Mouse (Mus musculus) heart, embryonic 10.5 days (tissue): ENCODE measurements around the gene Zyg11b. TPM values are rescaled to one million over a fixed set of nuclear protein-coding genes. Genes with fewer than 3 reads are reported as not detected.

ENCODE experiments used
- DNase-seq: peaks from one replicate; pipeline ENCODE4 v3.0.0-alpha.2; 2017; ENCODE audit warnings: low spot score
- H3K27ac ChIP-seq: fragments of 300-500 bp; sonication (generic); 2 replicates; pipeline ENCODE4 v1.5.1; 2016; ENCODE audit warnings: mild to moderate bottlenecking
- H3K27me3 ChIP-seq: fragments of 300-500 bp; sonication (generic); 2 replicates; pipeline ENCODE4 v1.6.1; 2016; ENCODE audit warnings: mild to moderate bottlenecking; ENCODE audit not compliant: poor library complexity, insufficient read depth, severe bottlenecking
- H3K36me3 ChIP-seq: fragments of 300-500 bp; sonication (generic); 2 replicates; pipeline ENCODE4 v1.6.1; 2016; ENCODE audit warnings: mild to moderate bottlenecking, moderate library complexity
- H3K4me1 ChIP-seq: fragments of 300-500 bp; sonication (generic); 2 replicates; pipeline ENCODE4 v1.6.1; 2016; ENCODE audit warnings: mild to moderate bottlenecking
- H3K4me3 ChIP-seq: fragments of 300-500 bp; sonication (generic); 2 replicates; pipeline ENCODE4 v1.5.1; 2016; ENCODE audit warnings: mild to moderate bottlenecking, moderate library complexity
- H3K9me3 ChIP-seq: fragments of 300-500 bp; sonication (generic); 2 replicates; pipeline ENCODE4 v1.6.1; 2016; ENCODE audit warnings: mild to moderate bottlenecking, moderate library complexity
- WGBS: fragments of 180-500 bp; shearing (Covaris S2); methylation state at CpG from one replicate; pipeline ENCODE4 v1.1.7; 2016; 5-methylcytosine and 5-hydroxymethylcytosine counted together
- polyA plus RNA-seq: library from polyadenylated mRNA; unstranded; fragments of >200 nt; fragmentation: Nextera tagmentation; extraction: Ambion mirVana; gene quantifications from 2 replicates; pipeline ENCODE4 v1.2.1, GENCODE M21; 2016

Gene Zyg11b
- polyA plus RNA-seq, 1 experiment from 2014 or later: 7.8 TPM

DNA sequence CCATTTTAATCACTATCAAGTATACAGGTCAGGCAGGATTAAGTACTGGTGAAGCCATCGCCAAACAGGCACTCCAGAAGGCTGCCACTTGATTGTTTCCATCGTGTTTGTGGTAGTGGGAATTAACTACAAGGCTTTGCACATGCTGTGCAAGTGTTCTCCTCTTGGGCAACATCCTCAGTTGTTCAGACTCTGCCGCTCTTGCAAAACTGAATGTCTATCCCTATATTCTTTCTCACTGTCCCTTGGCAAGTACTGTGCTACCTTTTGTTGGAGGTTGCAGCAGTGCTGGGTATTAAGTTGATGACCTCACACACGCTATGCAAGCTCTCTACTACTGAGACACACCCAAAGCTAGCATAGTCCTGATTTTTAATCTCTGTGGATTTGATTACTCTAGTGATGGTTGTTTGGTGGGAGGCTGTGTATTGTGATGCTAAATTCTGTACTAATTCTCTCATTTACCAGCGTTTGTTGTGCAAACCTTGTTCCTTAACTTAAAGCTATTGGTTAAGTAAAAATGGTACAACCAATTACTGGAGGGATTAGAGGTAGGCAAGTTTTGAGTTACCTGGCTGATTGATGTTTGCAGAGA lies 1.5 kb upstream of the Zyg11b start:
- no peaks in the 10 kb centered on the region for H3K27me3 ChIP-seq
- H3K4me1 ChIP-seq: peaks cover 9% of the 10 kb centered on the region; the same call in 1 of the 2 replicates
- no peak overlapping the region for H3K27ac ChIP-seq
- peaks cover 4% of the 10 kb centered on the region; the same call in 1 of the 2 replicates for H3K9me3 ChIP-seq
- no peak for DNase-seq
- 74% methylated on average over 5 of the region's 5 CpGs for WGBS
- H3K36me3 ChIP-seq: no peaks in the 10 kb centered on the region
- H3K4me3 ChIP-seq: no peak overlapping the region

DNA sequence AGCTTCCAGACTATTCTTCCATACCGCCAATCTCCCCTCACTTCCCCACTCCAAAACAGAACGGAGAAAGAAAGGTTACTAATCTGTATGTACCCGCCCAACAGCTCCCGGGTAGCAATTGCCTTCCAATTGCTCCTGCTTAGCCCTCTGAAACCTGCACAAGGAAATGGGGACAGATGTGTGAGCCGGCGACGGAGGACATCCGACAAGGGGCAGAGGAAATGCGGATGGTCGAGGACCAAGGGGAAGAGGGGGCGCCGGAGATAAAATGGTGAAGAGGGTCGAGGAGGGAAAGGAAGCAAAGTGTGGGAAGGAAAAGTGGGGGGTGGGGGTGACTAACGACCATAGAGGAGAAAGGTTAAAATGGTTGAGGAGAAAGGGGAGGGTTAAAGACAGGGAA lies 630 bp downstream of the Zyg11b start:
- peak overlapping the region; percentile 97 for H3K27ac ChIP-seq

DNA sequence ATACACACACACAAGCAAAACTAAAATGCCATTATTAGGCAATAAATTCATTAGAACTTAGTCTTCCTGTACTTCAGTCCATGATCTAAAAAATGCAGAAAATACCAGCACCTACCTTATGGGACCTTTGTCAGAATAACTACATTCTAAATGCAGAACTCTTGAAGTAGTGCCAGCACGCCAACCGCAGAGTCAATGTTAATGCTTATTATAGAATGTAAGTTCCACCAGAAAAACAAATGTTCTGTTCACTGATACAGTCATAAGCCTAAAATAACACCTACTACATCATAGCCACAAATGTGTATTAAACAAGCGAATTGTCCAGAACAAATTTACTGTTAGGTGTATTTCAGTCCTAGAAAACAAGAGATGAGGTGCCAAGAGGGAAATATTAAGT lies 23.9 kb downstream of the Zyg11b start:
- no peaks in the 10 kb centered on the region for H3K9me3 ChIP-seq
- no peak for DNase-seq
- WGBS: 93% methylated on average over 3 of the region's 3 CpGs

More for the DNA sequence above, 630 bp downstream of the Zyg11b start:
- peaks cover 9% of the 10 kb centered on the region; the same call in 1 of the 2 replicates for H3K4me1 ChIP-seq
- H3K9me3 ChIP-seq: 0 out of 2 replicates have a peak, but pooled peaks cover under 1% of the 10 kb centered on the region
- H3K27me3 ChIP-seq: no peaks in the 10 kb centered on the region
- H3K36me3 ChIP-seq: no peaks in the 10 kb centered on the region
- peak; percentile 75 for DNase-seq
- peak overlapping the region; percentile 91 for H3K4me3 ChIP-seq
- 2% methylated on average over 14 of the region's 14 CpGs for WGBS

DNA sequence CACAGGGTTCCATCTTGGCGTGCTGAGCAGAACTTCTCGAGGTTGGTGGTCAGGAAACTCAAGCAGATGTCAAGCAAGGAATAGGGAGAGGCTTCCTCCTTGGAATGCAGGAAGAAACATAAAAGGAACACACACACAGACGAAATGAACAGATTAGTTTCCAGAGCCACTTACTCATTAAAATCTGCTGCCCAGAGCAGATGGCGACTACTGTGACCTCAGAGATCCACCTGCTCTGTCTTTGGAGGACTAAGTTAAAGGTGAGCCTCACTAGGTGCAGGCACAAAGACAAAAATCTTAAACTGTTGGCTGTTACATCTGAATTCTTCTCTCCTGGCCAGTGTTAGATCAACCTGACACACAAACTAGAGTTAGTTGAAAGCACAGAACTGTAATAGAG lies 28.6 kb downstream of the Zyg11b start:
- peaks cover 12% of the 10 kb centered on the region for H3K36me3 ChIP-seq
- no peak for DNase-seq
- no peak overlapping the region for H3K27ac ChIP-seq
- no peak overlapping the region for H3K4me3 ChIP-seq
- no peaks in the 10 kb centered on the region for H3K9me3 ChIP-seq
- H3K27me3 ChIP-seq: no peaks in the 10 kb centered on the region
- WGBS: 79% methylated on average over 4 of the region's 4 CpGs
- H3K4me1 ChIP-seq: no peaks in the 10 kb centered on the region

More for the DNA sequence above, 23.9 kb downstream of the Zyg11b start:
- Histone ChIP-seq H3K27ac (no peak overlapping the region), H3K4me3 (no peak overlapping the region), H3K36me3 (peaks cover 3% of the 10 kb centered on the region; the same call in 1 of the 2 replicates), H3K27me3 (no peaks in the 10 kb centered on the region), H3K4me1 (no peaks in the 10 kb centered on the region)

DNA sequence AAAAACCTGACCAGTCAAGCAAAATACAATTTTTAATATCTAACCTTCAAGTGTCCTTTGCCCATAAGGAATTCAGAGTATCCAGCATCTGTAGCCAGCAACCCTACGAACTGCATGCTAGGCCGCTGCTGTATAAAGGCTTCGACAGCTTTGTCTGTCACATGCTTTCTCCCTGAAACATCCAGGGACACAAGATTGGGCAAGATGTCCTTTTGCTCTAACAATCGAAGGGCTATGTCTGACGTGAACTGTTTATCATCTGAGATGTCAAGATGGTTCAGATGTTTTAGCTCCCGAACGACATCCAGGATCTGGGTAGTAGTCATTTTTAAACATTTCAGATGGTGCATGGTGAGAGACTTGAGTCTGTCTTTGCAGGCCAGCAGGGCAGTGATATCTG lies 35.1 kb downstream of the Zyg11b start:
- Histone ChIP-seq H3K27me3 (no peaks in the 10 kb centered on the region), H3K4me1 (no peaks in the 10 kb centered on the region), H3K36me3 (peaks cover 44% of the 10 kb centered on the region), H3K9me3 (no peaks in the 10 kb centered on the region), H3K27ac (no peak overlapping the region), H3K4me3 (no peak overlapping the region)
- 79% methylated on average over 7 of the region's 7 CpGs for WGBS
- no peak for DNase-seq

DNA sequence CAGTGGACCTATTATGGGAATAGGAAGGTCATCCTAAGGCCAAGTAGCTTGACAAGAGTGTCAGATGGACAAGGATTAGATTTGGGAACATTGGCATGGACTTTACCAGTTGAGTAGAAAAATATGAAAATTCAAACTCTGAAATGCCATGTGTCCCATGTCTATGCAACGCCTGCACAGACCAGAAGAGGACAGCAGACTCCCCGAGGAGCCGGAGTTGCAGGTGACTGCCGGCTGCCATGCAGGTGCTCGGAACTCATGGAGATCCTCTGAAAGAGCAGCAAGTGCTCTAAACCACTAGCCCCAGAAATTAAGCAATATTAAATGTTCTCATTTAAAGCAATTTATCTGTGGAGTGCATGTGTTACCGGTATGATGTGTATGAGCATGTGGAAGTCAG lies 47.6 kb downstream of the Zyg11b start:
- peaks cover 91% of the 10 kb centered on the region for H3K36me3 ChIP-seq
- no peaks in the 10 kb centered on the region for H3K9me3 ChIP-seq
- no peak overlapping the region for H3K27ac ChIP-seq
- DNase-seq: no peak
- H3K27me3 ChIP-seq: no peaks in the 10 kb centered on the region
- no peak overlapping the region for H3K4me3 ChIP-seq
- 90% methylated on average over 6 of the region's 6 CpGs for WGBS
- no peaks in the 10 kb centered on the region for H3K4me1 ChIP-seq

DNA sequence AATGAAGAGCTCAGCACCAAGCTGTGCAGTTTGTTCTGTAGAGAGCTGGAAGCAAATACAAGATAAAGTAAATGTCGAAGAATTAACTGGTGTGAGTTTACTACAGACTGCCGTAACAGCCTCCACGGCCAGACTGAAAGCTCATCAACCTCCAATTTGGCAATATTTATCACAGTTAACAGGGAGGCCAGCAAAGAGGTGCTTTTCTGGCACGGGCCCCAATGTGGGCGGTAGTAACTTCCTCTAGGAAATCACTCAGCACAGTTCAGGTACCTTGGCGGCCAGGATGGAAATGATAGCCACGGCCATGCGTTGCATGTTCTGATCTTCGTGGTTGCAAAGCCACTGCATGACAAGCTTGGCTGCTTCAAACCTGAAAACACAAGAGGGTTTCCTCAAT lies 50.4 kb downstream of the Zyg11b start:
- Histone ChIP-seq H3K4me1 (no peaks in the 10 kb centered on the region), H3K27me3 (no peaks in the 10 kb centered on the region), H3K4me3 (no peak overlapping the region), H3K36me3 (peaks cover 70% of the 10 kb centered on the region), H3K27ac (no peak overlapping the region), H3K9me3 (no peaks in the 10 kb centered on the region)
- 93% methylated on average over 9 of the region's 9 CpGs for WGBS
- no peak for DNase-seq

DNA sequence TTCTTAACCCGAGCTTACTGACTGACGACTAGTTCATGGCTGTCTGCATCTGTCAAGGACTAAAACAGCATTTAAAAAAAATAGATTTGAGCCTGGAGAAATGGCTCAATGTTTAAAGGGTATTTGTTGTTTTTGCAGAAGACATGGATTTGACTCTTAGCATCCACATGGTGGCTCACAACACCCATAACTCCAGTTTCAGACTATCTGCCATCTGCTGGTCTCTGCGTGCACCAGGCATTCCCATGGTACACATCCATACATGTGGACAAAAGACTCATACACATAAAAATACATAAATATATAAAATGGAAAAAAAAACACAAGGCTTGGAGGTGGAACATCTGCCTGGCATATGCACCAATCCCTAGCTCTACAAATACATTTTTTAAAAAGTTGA lies 51.6 kb downstream of the Zyg11b start:
- Histone ChIP-seq H3K27ac (no peak overlapping the region), H3K36me3 (peaks cover 68% of the 10 kb centered on the region), H3K4me3 (no peak overlapping the region), H3K27me3 (no peaks in the 10 kb centered on the region), H3K9me3 (no peaks in the 10 kb centered on the region), H3K4me1 (no peaks in the 10 kb centered on the region)
- no peak for DNase-seq
- WGBS: 86% methylated on average over 3 of the region's 3 CpGs

DNA sequence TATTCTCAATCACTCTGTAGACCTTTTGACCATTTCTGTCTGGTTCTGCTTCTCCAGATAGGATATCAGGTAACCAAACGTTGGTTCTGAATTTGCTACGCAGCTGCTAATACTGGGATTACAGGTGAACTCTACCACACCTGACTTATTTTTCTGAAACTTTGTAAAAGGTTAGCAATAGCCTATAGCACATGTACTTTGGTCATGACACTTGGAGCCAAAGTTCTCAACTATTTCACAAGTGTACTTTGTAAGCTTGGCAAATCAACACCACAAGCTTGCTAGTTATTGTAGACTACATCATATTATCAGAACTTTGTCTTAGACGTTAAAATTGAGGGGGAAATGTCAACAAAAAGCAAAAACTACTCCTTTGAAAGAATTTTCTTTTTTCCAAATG lies 67.2 kb downstream of the Zyg11b start:
- no peak for DNase-seq
- Histone ChIP-seq H3K4me3 (no peak overlapping the region), H3K4me1 (no peaks in the 10 kb centered on the region), H3K9me3 (no peaks in the 10 kb centered on the region), H3K27me3 (no peaks in the 10 kb centered on the region), H3K36me3 (peaks cover 54% of the 10 kb centered on the region), H3K27ac (no peak overlapping the region)
- 81% methylated on average over 3 of the region's 3 CpGs for WGBS

DNA sequence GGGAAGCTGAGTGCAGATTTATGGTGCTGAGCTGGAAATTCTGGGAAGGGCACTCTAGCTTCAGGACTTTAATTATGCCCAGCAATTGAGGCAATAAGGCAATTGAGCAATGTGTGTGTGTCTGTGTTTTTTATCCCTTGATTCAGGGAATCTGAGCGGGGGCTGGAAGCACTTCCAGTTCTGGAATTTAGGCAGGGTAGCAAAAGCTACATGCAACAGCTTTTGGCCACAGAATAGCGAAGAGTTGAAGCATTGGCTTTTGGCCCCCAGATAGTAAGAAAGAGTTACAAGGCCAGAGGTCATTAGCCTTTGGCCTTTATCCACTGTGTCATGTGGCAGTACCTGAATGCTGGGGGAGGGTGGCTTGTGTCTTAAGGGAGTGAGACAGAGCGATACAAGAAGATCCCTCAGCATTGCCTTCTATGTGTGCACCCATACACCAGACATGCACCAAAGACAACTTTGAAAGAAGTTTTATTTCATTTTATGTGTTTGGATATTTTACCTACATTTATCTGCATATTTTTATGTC lies 75.5 kb downstream of the Zyg11b start:
- H3K4me1 ChIP-seq: no peaks in the 10 kb centered on the region
- peaks cover 1% of the 10 kb centered on the region; the same call in 1 of the 2 replicates for H3K27me3 ChIP-seq
- no peaks in the 10 kb centered on the region for H3K36me3 ChIP-seq
- 72% methylated on average over 3 of the region's 3 CpGs for WGBS
- H3K4me3 ChIP-seq: no peak overlapping the region
- no peaks in the 10 kb centered on the region for H3K9me3 ChIP-seq
- H3K27ac ChIP-seq: no peak overlapping the region
- DNase-seq: no peak

DNA sequence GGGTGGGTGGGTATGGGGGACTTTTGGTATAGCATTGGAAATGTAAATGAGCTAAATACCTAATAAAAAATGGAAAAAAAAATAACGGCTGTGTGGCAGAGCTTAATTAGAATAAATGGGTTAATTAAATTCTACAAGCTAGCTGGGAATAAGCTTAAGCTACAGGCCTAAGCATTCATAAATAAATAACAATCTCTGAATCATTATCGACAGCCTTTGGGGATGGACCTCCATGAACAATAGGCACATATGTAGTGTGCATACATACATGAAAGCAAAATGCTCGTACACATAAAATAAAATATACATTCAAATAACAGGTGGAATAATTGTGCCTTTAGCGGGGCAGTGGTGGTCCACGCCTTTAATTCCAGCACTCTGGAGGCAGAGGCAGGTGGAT lies 78.4 kb downstream of the Zyg11b start:
- Histone ChIP-seq H3K9me3 (no peaks in the 10 kb centered on the region), H3K4me3 (no peak overlapping the region), H3K36me3 (no peaks in the 10 kb centered on the region), H3K27me3 (peaks cover 29% of the 10 kb centered on the region), H3K4me1 (peaks cover 12% of the 10 kb centered on the region), H3K27ac (no peak overlapping the region)
- no peak for DNase-seq
- 83% methylated on average over 5 of the region's 5 CpGs for WGBS

DNA sequence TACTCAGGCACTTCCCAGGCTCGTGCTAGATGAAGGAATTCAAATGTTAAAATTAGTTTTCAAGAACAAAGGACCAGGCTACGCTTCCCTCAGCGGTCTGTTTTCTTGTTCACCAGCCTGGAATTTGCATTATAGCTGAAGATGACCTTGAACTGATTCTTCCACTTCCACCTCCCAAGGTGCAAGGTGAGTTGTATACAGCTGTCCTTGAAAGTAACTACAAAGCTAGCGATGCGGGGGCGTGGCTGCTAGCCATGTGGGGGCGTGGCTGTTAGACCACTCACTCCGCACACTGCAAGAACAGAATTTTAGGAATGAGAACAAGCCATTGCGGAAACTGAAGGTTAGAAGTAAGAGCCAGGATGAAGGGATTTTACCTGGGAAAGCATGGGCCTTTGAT lies 81.9 kb downstream of the Zyg11b start:
- DNase-seq: no peak
- peaks cover 16% of the 10 kb centered on the region for H3K4me1 ChIP-seq
- H3K27me3 ChIP-seq: peaks cover 50% of the 10 kb centered on the region
- 5% methylated on average over 9 of the region's 9 CpGs for WGBS
- H3K27ac ChIP-seq: no peak overlapping the region
- no peaks in the 10 kb centered on the region for H3K9me3 ChIP-seq
- H3K36me3 ChIP-seq: no peaks in the 10 kb centered on the region
- peak overlapping the region; percentile 35 for H3K4me3 ChIP-seq

DNA sequence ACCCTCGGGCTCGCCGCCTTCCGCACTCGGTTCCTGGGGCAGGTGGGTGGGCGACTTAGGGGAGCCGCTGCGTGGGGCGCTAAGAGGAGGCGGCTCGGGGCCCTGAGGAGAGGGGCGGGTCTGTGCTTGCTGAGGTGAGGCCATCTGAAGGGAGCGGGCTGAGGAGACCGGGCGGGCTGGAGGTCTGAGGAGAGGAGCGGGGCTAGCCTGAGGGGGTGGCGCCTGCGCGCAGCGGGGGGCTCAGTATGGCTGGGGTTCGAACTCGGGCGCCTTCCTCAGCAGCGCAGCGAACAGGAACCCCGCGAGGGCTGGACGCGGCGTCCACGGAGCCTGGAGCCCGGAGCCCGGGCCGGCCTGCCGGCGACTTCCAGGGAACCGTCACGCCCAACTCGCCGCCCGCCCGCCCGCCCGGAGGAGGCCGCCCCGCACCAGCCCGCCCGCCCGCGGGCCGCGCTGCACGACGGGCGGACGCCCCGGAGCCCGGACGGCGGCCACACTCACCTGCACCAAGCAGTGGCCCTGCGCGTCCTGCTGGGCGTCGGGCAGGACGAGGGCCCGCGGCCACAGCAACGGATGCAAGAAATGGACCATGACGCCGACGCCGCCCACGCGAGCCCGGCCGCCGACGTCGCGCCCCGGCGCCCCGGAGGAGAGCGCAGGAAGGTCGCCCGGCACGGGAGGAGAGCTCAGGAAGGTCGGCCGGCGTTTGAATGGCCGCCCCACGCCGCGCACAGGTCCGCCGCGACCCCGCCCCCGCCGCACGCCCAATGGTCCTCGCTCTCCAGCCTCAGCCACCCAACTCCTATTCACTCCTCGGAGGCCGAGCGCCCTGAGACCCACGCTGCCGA lies 83.3 kb downstream of the Zyg11b start, which contains the start of gene Zyg11a:
Zyg11a (minus strand) TSS at position 717 of the 848 bp plus-strand sequence.
- 2% methylated on average over 83 of the region's 107 CpGs for WGBS
- peaks cover 50% of the 10 kb centered on the region for H3K27me3 ChIP-seq

More for the DNA sequence above, 83.3 kb downstream of the Zyg11b start, which contains the start of gene Zyg11a:
- Histone ChIP-seq H3K27ac (peak within 1 kb of the TSS; percentile 42; the same call in 1 of the 2 replicates), H3K4me1 (peaks cover 16% of the 10 kb centered on the region), H3K36me3 (no peaks in the 10 kb centered on the region), H3K9me3 (no peaks in the 10 kb centered on the region), H3K4me3 (peak within 1 kb of the TSS; percentile 66)
- peak; percentile 76 for DNase-seq
